In genomic region chr17:63311613-63312012, GRCm38 (mm10) we compare ENCODE assay signal across 23 mouse cellular contexts.
DNase-seq lines count a peak whose midpoint lies in the region; ATAC-seq and TF ChIP-seq lines count a peak whose summit lies in the region.
"Had no signal": no experiment of that assay in that cellular context is flagged by ENCODE, and none has a peak within 500 bp of the region (broad histone marks: within the 10 kb centered on the region; RNA-seq: fewer than 3 reads in every experiment).

No protein-coding gene starts in this region.

- H3K27me3 ChIP-seq in kidney, embryonic 16.5 days (ENCODE audit: insufficient read depth, low read length) = no peaks in the 10 kb centered on the region
- no peaks in the 10 kb centered on the region for H3K27me3 ChIP-seq in liver, embryonic 11.5 days (replicated peaks; ENCODE audit: control insufficient read depth, insufficient read depth, low read length)
- H3K27me3 ChIP-seq in liver, postnatal 0 days (ENCODE audit: insufficient read depth, low read length) = no peaks in the 10 kb centered on the region
- no peaks in the 10 kb centered on the region for H3K27me3 ChIP-seq in intestine, embryonic 15.5 days (replicated peaks)
- H3K27me3 ChIP-seq in midbrain, embryonic 13.5 days = no peaks in the 10 kb centered on the region
- H3K27me3 ChIP-seq: forebrain, embryonic 12.5 days; hindbrain, embryonic 13.5 days; limb, embryonic 12.5 days; megakaryocyte, embryonic 14.5 days; midbrain, embryonic 15.5 days; neural tube, embryonic 12.5 days had no signal

- no peaks in the 10 kb centered on the region; the same call in 1 of the 2 replicates for H3K9me3 ChIP-seq in kidney, embryonic 16.5 days (ENCODE audit: low read length)
- no peaks in the 10 kb centered on the region for H3K9me3 ChIP-seq in liver, embryonic 11.5 days (ENCODE audit: control insufficient read depth, low read length)
- H3K9me3 ChIP-seq in liver, postnatal 0 days (ENCODE audit: low read length) = no peaks in the 10 kb centered on the region
- H3K9me3 ChIP-seq in intestine, embryonic 15.5 days = no peaks in the 10 kb centered on the region
- H3K9me3 ChIP-seq in midbrain, embryonic 13.5 days = 0 out of 2 replicates have a peak, but pooled peaks cover 6% of the 10 kb centered on the region
- H3K9me3 ChIP-seq: forebrain, embryonic 12.5 days; hindbrain, embryonic 13.5 days; midbrain, embryonic 15.5 days had no signal

- H3K36me3 ChIP-seq in kidney, embryonic 16.5 days (ENCODE audit: insufficient read depth, low read length) = no peaks in the 10 kb centered on the region
- H3K36me3 ChIP-seq in liver, embryonic 11.5 days (ENCODE audit: control insufficient read depth, insufficient read depth, low read length) = no peaks in the 10 kb centered on the region
- no peaks in the 10 kb centered on the region for H3K36me3 ChIP-seq in liver, postnatal 0 days (replicated peaks; ENCODE audit: insufficient read depth, low read length)
- H3K36me3 ChIP-seq in intestine, embryonic 15.5 days = no peaks in the 10 kb centered on the region
- peaks cover 3% of the 10 kb centered on the region; the same call in 1 of the 2 replicates for H3K36me3 ChIP-seq in midbrain, embryonic 13.5 days
- H3K36me3 ChIP-seq: forebrain, embryonic 12.5 days; hindbrain, embryonic 13.5 days; limb, embryonic 12.5 days; midbrain, embryonic 15.5 days; neural tube, embryonic 12.5 days had no signal

- 55% methylated on average over 3 of the region's 3 CpGs for WGBS in kidney, embryonic 16.5 days
- WGBS in liver, embryonic 11.5 days = 76% methylated on average over 3 of the region's 3 CpGs
- 78% methylated on average over 3 of the region's 3 CpGs for WGBS in liver, postnatal 0 days (ENCODE audit: insufficient replicate concordance)
- 82% methylated on average over 3 of the region's 3 CpGs for WGBS in intestine, embryonic 15.5 days
- WGBS in midbrain, embryonic 13.5 days = 87% methylated on average over 3 of the region's 3 CpGs

- H3K27ac ChIP-seq in kidney, embryonic 16.5 days (ENCODE audit: low read length) = no peak overlapping the region
- H3K27ac ChIP-seq in liver, embryonic 11.5 days (ENCODE audit: low read depth, low read length) = peak overlapping the region; percentile 72
- H3K27ac ChIP-seq in liver, postnatal 0 days (ENCODE audit: low read depth) = peak overlapping the region; percentile 79
- H3K27ac ChIP-seq in intestine, embryonic 15.5 days = no peak overlapping the region
- H3K27ac ChIP-seq in midbrain, embryonic 13.5 days = no peak overlapping the region
- H3K27ac ChIP-seq: embryonic facial prominence, embryonic 10.5 days; forebrain, embryonic 12.5 days; hindbrain, embryonic 13.5 days; limb, embryonic 12.5 days; midbrain, embryonic 15.5 days; neural tube, embryonic 12.5 days had no signal

- no peak overlapping the region for H3K4me3 ChIP-seq in kidney, embryonic 16.5 days (ENCODE audit: low read length)
- no peak overlapping the region for H3K4me3 ChIP-seq in liver, embryonic 11.5 days (ENCODE audit: low read depth, low read length)
- no peak overlapping the region for H3K4me3 ChIP-seq in liver, postnatal 0 days (ENCODE audit: low read depth, low read length)
- H3K4me3 ChIP-seq in intestine, embryonic 15.5 days (replicated peaks) = no peak overlapping the region
- no peak overlapping the region for H3K4me3 ChIP-seq in midbrain, embryonic 13.5 days (replicated peaks)
- H3K4me3 ChIP-seq: embryonic facial prominence, embryonic 10.5 days; forebrain, embryonic 12.5 days; hindbrain, embryonic 13.5 days; limb, embryonic 12.5 days; megakaryocyte, embryonic 14.5 days; midbrain, embryonic 15.5 days; neural tube, embryonic 12.5 days had no signal

- H3K4me2 ChIP-seq in kidney, embryonic 16.5 days (replicated peaks; ENCODE audit: low read depth, low read length) = no peak overlapping the region
- no peak overlapping the region for H3K4me2 ChIP-seq in liver, embryonic 11.5 days
- H3K4me2 ChIP-seq in liver, postnatal 0 days (ENCODE audit: low read depth, low read length) = peak overlapping the region; percentile 28
- H3K4me2 ChIP-seq in intestine, embryonic 15.5 days (replicated peaks) = no peak overlapping the region
- no peak overlapping the region for H3K4me2 ChIP-seq in midbrain, embryonic 13.5 days (replicated peaks)
- H3K4me2 ChIP-seq: forebrain, embryonic 12.5 days; hindbrain, embryonic 13.5 days; limb, embryonic 12.5 days; lung, embryonic 14.5 days; midbrain, embryonic 15.5 days; neural tube, embryonic 12.5 days had no signal

- TF ChIP-seq EP300 in liver, postnatal 0 days (IDR thresholded peaks at IDR 0.05; ENCODE audit: low read depth) = no peak

- TF ChIP-seq CTCF in liver, postnatal 0 days (IDR thresholded peaks at IDR 0.05; ENCODE audit: low read depth) = no peak

- no peak overlapping the region for H3K9ac ChIP-seq in kidney, embryonic 16.5 days (replicated peaks; ENCODE audit: low read length)
- no peak overlapping the region for H3K9ac ChIP-seq in liver, embryonic 11.5 days (ENCODE audit: low read depth, low read length)
- no peak overlapping the region for H3K9ac ChIP-seq in liver, postnatal 0 days (replicated peaks)
- H3K9ac ChIP-seq in intestine, embryonic 15.5 days = no peak overlapping the region
- H3K9ac ChIP-seq in midbrain, embryonic 13.5 days (replicated peaks) = no peak overlapping the region
- H3K9ac ChIP-seq: forebrain, embryonic 12.5 days; hindbrain, embryonic 13.5 days; limb, embryonic 12.5 days; lung, embryonic 14.5 days; midbrain, embryonic 15.5 days; neural tube, embryonic 12.5 days had no signal

- 0 out of 2 replicates have a peak, but pooled peaks cover 3% of the 10 kb centered on the region for H3K4me1 ChIP-seq in kidney, embryonic 16.5 days (ENCODE audit: insufficient read depth, low read length)
- peaks cover 5% of the 10 kb centered on the region for H3K4me1 ChIP-seq in liver, embryonic 11.5 days (replicated peaks; ENCODE audit: control insufficient read depth, insufficient read depth, low read length)
- H3K4me1 ChIP-seq in liver, postnatal 0 days (ENCODE audit: insufficient read depth) = peaks cover 10% of the 10 kb centered on the region
- H3K4me1 ChIP-seq in intestine, embryonic 15.5 days (replicated peaks) = no peaks in the 10 kb centered on the region
- no peaks in the 10 kb centered on the region for H3K4me1 ChIP-seq in midbrain, embryonic 13.5 days (replicated peaks)
- H3K4me1 ChIP-seq: forebrain, embryonic 12.5 days; limb, embryonic 12.5 days; megakaryocyte, embryonic 14.5 days; neural tube, embryonic 12.5 days had no signal

- no peak for DNase-seq in kidney, adult 8-10 months
- peak; percentile 41 for DNase-seq in c-Kit-negative CD71-positive TER-119-positive erythroid progenitor cells, embryonic 14.5 days (ENCODE audit: low read depth, low spot score)
- no peak for DNase-seq in liver, embryonic 11.5 days (ENCODE audit: low spot score)
- DNase-seq in liver, postnatal 0 days = no peak
- no peak for DNase-seq in lung, adult 18-20 months
- DNase-seq: adrenal gland, postnatal 10 days; cerebellum, adult 9-10 months; gastrocnemius, postnatal 36 days; kidney, adult 2 months; lung, embryonic 14.5 days; right cerebral cortex, postnatal 14 days; thymus, postnatal 36 days had no signal

- peak; percentile 54; the same call in 1 of the 2 replicates for ATAC-seq in kidney, embryonic 16.5 days (ENCODE audit: low FRiP score, low TSS enrichment)
- no peak for ATAC-seq in liver, embryonic 11.5 days (replicated peaks; ENCODE audit: low FRiP score)
- ATAC-seq in liver, postnatal 0 days = no peak
- ATAC-seq in intestine, embryonic 15.5 days = no peak
- no peak for ATAC-seq in midbrain, embryonic 13.5 days
- ATAC-seq: CD4-positive, CD25-positive, alpha-beta regulatory T cell, adult 4 months; midbrain, embryonic 15.5 days had no signal

Comparison
In these comparisons a context has a peak if more than half of its experiments do, and no peak if none do; other contexts are left out.
1. H3K27ac ChIP-seq: peak in liver, embryonic 11.5 days (single experiment) and liver, postnatal 0 days (single experiment); none in kidney, embryonic 16.5 days (single experiment), intestine, embryonic 15.5 days (single experiment) and midbrain, embryonic 13.5 days (single experiment).